Mouse (Mus musculus): ENCODE results near the gene Rbbp8nl.

- TF ChIP-seq USF1 (IDR thresholded peaks at IDR 0.05; ENCODE audit: low read depth): no peak
- no peak for TF ChIP-seq CTCF (IDR thresholded peaks at IDR 0.05; ENCODE audit: control insufficient read depth, insufficient read depth, insufficient read length)
- TF ChIP-seq MAX (IDR thresholded peaks at IDR 0.05): no peak
Observed at GRCm38 (mm10) chr2:180277773-180278320, 11.8 kb downstream of the Rbbp8nl start.
